Mouse (Mus musculus) megakaryocyte, embryonic 14.5 days (primary cell): ENCODE measurements around the gene Emp2.

ENCODE experiments used
- FLI1 ChIP-seq: IDR thresholded peaks from 2 replicates; pipeline ENCODE4 v1.6.1; 2012; ENCODE audit warnings: low read length, inconsistent platforms, mixed read lengths
- GATA1 ChIP-seq: IDR thresholded peaks from 3 replicates; pipeline ENCODE4 v1.6.1; 2012; ENCODE audit warnings: mixed read lengths, low read length, inconsistent platforms, borderline replicate concordance

GRCm38 (mm10) chr16:10337422-10338197 is 23.8 kb upstream of the Emp2 start:
- TF ChIP-seq FLI1 (no peak), GATA1 (no peak)
